Mouse (Mus musculus): ENCODE data around the gene Mrpl58.

Gene Mrpl58

DNA sequence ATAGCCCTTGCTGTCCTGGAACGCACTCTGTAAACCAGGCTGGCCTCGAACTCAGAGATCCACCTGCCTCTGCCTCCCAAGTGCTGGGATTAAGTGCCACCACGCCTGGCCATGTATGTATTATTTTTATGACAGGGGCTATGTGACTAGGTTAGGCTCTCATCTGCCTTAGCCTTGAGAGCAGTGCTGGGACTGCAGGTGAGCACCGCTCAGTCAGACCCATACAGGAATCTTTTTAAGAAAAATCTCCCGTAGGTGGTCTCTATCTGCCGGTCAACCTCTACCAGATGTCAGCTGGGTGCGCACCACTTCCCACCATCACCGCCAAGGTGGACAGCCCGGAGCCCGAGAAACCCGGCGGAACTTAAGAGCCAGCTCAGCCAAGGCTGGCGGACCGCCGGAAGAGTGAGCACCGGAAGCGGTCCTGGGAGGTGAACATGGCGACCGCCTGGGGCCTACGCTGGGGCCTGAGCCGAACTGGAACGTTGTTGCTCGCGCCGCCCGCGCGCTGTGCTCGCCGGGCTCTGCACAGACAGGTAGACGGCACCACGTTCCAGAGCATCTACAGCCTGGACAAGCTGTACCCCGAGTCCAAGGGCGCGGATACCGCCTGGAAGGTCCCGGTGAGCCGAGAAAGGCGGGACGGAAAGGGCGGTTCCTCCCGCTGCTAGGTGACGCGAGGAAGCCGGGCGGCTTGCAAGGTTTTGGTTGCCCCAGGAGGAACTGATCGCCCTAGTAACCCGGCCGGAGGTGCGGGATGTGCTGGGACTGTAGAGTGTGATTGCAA, at the start of gene Mrpl58:
TSS of gene Mrpl58 (plus strand) at position 415 of the 787 bp plus-strand sequence.
- peak; percentile 83 for DNase-seq

DNA sequence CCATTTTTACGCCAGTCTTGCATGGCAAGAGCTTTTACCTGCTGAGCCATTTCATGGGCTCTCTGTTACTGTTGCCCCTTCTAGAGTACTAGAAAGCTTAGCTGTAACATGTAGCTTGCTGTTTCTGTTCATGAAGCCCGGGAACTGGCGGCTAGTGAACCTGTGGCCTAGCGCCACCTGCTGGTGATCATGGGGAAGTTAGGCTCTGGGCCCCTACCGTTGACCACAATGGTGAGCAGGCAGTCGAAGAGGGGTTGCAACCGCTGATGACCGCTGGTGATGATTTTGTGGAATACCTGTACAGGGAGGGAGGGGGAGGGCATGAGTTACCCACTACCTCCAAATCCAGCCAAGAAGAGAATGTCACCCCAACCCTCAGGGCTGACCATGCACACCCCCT, 49.4 kb upstream of the Mrpl58 start:
- peak; percentile 70 for DNase-seq

DNA sequence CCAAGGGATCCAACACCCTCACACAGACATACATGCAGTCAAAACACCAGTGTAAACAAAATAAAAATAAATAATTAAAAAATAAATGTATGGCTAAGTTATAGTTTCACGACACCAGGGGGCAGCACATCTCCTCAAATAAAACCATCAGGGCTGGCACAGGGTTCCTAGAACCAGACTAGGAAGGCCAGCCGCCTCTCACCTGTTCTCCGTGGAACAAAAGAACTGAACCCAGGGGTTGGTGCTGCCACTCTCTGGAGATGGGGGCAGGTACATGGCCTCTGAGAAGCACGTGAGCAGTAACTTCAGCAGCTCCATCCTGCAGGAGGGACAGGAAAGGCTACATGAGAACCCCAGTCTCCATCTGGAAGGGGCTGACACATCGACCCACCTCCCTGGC, 45.1 kb upstream of the Mrpl58 start:
- DNase-seq: peak; percentile 68

DNA sequence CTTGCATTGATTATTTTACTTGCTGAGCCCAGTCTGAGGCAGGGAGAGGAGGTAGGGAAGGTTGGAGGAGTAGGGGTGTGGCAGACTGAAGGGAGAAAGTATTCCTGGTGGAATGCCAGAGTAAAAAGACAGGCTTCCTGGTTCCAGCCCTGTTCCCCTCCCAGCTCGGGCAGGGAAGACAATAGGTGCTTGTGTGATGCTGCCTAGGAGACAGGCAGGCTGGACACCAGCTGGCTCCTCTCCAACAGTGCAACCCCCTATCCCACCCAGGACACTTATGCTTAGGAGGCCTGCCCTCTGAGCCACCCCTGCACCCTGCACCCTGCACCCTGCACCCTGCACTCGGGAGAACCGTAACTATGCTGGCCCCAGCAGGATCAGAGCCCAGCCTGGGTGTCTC, 44.3 kb upstream of the Mrpl58 start:
- no peak for DNase-seq

DNA sequence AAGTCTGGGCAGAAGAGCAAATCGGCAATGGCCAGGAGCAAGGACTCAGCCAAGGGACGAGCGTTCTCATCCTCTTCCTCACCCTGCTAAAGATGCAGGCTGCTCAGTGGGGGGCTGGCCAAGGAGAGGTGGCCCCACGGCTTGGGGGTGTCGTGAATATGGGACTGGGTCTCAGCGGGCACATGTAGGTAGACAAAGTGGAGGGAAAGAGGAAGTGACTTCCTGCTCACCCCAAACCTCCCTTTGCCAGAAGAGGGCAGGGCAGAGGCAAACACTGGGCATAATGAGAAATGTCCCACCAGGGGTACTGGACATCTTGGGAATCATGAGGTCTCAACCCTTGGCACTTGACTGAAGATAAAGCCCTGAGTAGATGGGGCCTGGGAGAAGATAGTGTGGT, 43.8 kb upstream of the Mrpl58 start:
- no peak for DNase-seq

DNA sequence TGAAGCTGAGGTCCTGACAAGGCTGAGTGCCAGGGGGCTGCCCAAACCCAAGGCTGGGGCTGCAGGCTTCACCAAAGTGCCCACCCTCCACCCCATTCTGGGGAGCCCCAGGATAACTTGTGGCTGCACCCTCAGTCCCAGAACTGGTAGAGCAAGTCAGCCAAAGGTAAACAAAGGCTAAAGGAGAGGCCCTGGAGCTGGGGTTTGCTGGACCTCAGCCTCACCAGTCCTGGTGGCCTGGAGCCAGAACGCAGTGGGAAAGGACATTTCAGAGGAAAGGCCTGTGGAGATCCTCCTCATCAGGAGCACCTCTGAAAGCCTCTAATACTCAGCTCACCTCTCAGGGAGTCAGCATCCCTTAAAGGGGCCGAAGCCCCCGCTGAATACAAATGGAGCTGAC, 39.4 kb upstream of the Mrpl58 start:
- DNase-seq: no peak

DNA sequence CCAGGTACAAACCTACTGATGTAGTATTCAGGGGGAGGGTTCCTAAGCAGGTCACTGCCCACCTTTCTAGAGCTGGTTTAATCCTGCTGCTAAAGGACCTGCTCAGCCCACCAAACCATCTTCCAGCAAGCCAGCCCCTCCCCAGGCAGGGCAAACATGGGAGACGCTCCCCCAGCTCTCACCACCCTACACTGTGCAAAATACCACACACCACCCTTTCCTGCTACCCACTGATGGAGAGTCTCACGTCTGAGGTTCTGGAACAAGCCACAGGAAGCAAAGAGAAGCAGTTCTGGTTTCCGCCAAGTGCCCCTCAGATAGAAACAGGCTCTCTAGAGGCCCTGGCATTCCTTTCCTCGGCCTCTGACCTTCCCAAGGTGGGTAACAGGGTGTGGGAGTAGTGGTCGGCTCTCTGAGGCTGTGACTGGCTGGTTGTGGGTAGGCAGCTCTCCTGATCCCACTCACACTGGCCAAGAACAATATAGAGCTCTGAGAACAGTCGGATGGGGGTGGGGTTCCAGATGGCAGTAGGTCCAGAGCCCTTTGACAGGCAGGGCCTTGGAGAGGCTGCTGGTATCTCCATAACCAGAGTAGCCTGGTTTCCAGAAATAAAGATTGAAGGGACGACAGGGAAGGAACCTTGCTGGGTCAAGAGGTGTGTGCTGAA, 37.4 kb upstream of the Mrpl58 start:
- no peak for DNase-seq

DNA sequence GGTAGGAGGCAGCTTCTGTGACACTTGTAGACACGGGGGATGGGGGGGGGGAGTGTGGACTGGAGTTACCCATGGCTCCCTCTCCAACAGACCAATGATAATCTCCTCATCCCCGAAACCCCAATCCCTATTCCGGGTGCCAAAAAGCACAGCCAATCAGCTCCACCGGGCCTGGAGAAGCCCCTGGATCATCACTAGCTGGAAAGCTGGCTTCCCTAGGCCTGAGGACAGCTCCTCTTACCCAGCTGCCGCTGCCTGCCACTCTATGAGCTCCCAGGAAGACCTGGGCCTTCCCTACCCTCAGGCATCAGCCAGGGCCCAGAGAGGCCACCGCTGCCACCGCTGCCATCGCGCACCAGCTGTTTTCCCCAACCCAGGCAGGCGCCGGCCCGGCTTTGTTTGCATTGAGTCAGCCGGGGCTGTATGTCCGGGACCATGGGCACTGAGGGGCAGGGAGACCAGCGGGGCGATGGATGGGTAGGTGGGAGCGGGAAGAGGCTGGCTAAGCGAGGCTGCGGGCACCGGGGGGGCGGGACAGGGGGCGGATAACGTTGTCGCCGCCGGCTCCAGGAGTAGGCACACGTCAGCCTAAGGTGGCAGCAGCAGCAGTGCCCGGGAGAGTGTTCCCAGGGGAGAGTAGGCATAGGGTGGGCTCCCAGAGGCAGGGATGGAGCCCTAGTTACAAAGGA, 36.7 kb upstream of the Mrpl58 start:
- DNase-seq: no peak

DNA sequence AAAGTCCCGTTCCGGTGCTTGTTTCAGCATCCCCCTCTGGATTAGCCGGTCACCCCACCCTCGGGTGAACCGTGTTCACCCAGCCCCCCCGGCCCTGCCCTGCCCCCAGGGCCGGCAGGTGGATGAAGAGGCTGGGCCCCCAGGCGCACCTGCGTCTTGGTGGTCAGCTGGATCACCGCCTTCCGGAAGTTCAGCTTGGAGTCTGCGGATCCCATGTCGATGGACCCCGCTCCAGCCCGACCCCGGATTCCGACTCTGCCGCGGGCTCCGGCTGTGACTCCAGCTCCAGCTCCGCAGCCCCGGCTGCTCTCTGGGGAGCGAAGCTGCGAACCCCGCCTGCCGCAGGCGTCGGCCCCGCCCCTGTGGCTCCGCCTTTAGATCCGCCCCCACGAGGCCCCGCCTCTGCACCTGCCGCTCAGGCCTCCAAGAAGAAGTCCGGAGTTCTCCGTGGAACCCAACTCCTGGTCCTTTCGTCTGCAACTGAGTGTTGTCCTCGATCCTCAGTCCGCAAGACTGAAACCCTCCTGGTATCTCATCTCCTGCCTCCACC, 36.1 kb upstream of the Mrpl58 start, which contains the start of gene Hid1:
TSS of gene Hid1 (minus strand) at position 362 of the 550 bp plus-strand sequence.
- peak; percentile 80 for DNase-seq

DNA sequence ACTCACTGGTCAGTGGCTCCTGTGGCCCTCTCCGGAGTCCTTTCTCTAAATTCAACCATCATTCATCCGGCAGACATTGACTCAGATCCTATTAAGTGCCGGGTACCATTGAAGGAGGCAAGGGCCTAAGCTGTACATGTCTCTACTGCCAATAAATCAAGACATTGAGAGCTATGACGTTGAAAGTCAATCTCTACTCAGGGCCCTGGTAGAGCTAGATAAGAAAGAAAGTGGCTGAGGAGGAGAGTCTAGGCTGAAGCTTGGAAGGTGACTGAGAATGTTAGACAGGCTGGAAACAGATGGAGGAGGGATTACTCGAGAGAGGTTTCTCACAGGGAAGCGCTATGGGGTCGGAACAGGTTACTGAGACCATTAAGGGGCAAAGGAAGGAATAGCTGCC, 33.2 kb upstream of the Mrpl58 start:
- no peak for DNase-seq

DNA sequence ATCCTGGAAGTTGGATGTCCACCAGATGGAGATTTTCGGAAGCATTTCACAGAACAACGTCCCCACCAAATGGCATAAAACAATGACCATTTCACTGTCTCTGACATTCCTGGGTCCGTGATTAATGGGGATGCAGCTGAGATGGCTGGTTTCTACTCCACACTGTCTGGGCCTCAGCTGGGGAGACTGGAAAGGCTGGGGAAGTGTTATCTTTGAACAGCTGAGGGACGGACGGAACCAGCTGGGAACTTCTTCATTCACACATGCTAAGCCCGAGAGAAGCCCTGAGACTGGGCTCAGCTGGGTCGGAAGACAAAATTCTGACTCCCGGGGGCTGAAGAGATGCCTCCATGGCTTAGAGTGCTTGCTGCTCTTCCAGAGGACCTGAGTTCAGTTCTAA, 32.2 kb upstream of the Mrpl58 start:
- no peak for DNase-seq

DNA sequence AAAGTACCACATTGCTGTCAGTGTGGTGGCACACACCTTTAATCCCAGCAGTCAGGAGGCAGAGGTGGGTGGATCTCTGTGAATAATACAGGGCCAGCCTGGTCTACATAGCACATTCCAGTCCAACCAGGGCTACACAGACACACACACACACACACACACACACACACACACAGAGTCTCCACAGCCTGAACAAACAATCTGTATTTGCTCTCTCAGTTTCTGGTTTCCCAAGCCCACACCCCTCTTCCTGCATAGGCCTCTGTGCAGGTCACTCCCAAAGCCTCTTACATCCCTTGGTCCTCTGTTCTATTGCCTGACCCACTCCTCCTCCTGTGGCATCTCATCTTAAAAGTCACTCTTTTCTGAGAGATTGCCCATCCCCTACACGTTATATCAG, 31.5 kb upstream of the Mrpl58 start:
- DNase-seq: no peak

DNA sequence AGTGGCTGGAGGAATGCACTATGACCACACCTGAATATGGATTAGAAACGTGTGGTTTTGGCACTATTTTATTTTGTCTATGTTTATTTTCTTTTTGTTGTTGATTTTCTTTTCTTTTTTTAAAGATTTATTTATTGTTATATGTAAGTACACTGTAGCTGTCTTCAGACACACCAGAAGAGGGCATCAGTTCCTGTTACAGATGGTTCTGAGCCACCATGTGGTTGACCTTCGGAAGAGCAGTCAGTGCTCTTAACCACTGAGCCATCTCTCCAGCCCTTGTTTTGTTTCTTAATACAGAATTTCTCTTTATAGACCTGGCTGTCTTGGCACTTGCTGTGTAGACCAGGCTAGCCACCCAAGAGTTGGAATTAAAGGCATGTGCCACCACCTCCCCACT, 30.8 kb upstream of the Mrpl58 start:
- no peak for DNase-seq

DNA sequence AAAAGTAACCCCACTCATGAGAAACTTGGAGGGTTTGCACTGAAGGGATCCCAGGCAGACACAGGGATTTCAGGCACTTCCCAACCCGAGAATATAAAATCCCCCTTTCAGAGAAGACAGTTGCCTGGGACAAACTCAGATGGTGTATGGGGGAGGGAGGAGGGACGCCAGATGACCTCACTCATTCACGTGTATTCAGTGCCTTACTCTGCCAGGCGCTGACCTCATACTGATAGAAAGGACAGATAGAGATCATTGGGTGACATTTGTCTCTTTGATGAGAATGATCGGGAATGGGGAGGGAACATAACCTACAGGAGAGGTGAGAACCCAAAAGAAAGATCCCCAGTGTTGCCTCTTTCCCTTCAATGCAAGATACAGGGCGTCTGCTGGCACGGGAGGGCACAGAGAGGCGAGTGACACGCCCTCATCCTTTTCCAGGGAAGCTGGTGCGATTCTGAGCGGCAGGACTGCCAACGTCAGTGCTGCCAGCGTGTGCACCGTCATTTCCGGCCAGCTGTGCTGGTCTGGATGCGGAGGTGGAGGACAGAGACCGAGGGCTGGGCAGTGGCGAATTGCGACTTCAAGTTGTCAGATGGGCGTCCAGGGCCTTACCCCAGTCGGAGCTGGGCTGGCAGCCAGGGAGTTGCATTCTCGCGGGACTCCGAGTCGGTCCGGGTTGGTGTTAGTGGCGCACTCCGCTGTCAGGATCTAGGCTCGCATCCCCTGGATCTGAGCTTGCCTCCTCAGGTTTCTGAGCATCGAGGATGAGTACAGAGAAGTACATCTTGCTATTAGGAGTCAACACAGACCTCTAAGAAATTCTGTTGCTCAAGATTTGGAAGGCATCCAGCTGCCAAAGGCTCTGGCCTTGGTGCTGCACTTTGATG, 29.5 kb upstream of the Mrpl58 start:
- DNase-seq: no peak

DNA sequence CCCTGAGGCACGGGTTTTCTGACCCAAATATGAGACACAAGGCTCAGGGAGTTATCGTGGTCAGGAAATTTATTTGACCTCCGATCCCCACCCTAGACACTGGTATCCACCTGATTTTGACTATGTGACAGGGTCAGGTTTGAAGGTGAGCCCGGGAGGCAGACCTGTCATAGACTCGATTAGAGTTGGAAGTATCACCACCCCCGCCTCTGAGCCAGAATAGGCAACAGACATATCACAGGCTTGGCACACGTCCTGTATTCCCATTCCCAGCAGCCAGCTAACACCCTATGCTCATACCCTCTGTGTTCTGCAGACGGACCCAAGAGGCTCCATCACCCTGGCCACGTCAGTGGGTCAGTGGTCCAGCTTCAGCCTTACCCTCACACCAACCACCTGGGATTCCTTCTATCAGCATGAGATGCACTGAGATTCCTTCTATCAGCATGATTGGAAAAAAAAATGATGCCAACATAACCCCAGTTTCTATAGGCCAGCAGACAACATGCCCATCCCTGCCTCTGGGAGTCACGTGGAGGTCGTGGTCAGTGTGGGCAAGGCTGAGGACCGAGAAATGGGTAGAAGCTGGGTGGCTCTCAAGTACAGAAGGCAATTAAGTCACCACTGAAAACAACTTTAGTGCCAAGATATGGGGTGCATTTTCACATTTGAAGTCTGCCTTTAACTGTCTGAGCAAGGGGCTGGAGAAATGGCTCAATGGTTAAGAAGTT, 28.7 kb upstream of the Mrpl58 start:
- DNase-seq: no peak

DNA sequence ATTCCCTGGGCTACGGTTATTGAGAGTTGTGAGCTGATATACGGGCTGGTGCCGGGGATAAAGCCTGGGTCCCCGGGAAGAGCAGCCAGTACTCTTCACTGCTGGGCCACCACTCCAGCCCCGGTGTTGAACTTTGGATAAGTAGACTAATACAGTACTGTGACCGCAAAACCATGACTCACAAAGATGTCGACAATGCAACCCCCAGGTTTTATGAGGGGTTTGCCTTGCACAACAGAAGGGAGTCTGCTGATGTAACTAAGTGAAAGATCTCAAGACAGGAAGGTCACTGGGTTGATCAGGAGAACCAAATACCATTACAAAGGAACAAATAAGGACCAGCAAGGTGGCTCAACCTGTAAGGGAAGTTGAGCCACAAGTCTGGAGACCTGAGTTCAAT, 26.8 kb upstream of the Mrpl58 start:
- DNase-seq: no peak

DNA sequence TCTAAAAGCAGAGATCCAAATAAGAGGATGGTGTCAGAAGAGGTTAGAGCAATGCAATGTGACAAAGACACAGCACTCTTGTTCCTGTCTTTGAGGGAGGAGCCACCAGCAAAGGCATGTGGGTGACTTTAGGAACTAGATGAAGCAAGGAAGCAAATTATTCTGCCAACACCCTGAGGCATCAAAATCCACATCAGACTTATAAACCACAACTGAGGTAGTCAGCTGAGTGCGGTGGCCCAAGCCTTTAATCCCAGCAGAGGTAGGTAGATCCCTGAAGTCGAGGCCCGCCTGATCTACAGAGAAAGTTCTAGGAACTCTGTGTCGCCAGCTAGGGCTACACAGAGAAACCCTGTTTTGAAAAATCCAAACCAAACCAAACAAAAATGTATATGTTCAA, 26.3 kb upstream of the Mrpl58 start:
- no peak for DNase-seq

DNA sequence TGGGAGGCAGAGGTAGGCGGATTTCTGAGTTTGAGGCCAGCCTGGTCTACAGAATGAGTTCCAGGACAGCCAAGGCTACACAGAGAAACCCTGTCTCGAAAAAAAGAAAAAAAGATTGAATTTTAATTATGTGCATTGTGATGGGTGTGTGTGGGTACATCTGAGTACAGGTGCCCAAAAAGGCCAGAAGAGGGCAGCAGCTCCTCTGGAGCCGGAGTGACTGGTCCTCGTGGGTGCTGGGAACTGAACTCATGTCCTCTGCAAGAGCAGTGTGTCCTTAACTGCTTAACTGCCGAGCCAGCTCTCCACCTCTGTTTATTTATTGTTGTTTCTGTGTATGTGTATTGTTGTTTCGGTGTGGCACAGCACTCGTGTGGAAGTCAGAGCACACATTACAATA, 25.7 kb upstream of the Mrpl58 start:
- no peak for DNase-seq

DNA sequence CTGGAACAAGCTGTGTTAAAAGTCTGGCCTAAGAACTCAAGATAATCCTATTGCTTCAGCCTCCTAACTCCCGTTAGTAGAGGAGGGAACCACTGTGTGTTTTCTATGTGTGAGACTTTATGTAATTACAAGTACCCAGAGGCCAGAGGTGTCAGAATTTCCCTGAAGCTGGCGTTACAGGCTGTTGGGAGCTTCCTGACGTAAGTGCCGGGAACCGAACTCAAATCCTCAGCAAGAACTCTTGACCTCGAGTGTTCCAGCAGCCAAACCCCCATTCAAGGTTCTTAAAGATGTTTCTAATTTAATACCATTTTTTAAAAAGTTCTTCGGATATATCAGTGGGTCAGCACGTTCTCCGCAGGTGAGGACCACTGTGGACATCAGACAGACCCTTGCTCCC, 22.3 kb upstream of the Mrpl58 start:
- DNase-seq: no peak

DNA sequence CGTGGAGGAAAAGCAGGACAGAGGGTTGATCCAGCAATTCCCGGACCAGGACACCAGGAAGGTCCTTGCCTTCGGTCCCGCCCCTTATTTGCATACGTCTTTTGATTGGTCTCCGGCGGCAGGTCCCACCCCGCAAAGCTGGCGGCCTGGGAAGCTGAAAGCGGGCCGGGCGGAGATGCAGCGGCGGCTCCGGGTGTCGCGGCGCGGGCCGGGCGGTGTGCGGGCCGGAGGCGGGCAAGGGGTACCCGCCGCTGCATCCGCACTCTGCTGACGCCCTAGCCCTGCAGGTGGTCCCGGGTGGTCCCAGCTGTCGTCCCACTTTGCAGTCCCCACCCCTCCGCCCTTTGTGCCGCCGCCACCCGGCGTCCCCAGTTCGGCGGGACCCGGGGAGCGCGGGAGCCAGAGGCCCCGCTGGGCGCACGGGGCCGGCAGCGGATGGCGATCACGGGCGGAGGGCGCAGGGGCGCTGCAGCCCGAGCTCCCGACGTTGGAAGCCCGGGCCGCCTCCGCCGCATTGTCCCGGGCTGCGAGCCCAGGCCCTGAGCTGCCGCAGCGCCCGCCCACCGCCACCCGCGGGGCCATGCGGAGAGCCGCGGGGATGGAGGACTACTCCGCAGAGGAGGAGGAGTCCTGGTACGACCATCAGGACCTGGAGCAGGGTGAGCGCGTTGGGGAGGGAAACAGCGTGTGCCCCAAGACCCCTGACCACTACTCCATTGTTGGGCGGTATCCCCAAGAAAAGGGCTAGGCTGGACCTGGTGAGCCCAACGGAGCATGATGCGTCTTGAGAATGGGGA, 21.6 kb upstream of the Mrpl58 start, which contains the start of gene Cdr2l:
TSS of gene Cdr2l (plus strand) at position 174 of the 797 bp plus-strand sequence.
- peak; percentile 76 for DNase-seq

DNA sequence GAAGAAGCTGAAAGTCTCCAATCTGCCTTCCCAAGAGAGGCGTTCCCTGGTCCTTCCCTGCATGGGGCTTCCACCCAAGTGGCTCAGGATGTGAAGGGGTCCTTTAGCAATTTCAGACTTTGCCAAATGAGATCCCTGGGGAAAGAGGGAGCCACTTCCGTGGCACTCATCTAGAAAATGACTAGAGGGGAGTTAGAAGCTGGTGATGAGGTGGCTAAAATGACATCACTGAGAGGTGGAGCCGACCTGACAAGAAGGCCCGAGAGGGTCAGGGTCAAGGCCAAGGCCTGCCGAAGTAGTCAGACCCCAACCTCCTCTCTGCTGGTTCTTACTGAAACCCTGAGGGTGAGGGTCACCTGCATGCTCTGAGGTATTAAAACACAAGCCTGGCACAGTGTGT, 20.7 kb upstream of the Mrpl58 start:
- no peak for DNase-seq

Data from liver (tissue).